Mouse (Mus musculus) kidney, postnatal 14 days (tissue): Measurements from ENCODE around the gene Ttk.
A peak's percentile ranks its signal among the peaks of the same experiment; 100 is the strongest.

Experiments
- DNase-seq: peaks from one replicate; pipeline ENCODE4 v3.0.0; 2022; ENCODE audit warnings: mixed read lengths

The Ttk gene

DNA sequence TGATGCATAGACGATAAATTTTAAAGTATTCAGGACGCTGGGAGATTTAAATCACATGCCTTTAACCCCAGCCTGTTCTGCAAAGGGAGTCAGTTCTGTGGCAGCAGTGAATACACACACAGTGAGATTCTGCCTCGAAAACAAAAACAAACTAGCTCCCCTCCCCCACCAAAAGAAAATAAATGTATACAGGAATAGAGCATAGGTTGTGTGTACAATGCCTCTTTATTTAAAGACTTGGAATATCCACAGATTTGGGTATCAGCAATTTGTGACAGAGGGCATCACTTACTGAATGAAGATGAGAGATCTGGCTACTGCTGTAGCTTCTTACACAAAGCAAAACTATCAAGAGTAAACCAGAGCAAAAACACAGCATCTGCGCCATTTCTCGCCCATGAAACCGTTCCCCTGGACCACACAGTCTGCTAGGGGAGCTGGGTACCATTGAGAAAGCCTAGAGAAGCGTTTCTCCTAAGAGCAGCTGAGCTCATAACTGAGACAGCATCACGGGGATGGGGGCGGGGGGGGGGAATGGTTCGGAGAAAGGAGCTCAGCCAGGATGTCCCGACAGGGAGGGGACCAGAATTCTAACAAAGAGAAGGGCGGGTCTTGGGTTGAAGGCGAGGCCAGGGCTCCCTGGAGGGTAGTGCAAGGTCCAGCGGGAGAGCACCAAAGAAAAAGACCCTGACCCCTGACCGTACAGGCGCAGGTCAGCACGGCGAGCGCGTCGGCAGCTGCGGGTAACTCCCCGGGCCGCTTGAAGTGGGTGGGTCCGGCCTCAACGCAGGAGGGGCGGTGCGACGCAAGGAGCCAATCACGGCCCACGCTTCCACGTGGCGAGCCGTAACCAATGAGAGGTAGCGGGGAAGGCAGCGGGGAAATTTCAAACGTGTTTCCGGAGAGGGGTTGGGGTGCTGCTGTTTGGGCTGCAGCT is at the start of gene Ttk:
Gene Ttk (plus strand): TSS at position 879 of the 937 bp plus-strand sequence.
- DNase-seq: peak; percentile 93

DNA sequence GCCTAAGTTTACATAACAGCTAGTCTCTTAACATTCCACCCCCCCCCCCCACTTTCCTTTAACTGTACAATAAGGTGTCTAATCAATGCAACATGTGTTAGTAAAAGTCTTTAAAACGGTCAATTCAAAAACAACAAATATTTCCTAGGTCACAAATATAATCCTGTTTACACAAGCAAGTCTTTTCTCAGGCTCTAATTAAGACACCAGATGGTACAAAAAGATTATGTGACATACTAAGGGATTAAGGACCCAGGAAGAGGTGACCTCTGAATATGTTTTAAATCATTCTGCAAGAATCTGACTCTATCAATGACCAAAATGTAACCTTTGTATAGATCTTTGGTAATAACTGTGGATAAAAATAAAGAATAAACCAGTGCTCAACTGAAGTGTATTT is 49.0 kb upstream of the Ttk start:
- DNase-seq: no peak

DNA sequence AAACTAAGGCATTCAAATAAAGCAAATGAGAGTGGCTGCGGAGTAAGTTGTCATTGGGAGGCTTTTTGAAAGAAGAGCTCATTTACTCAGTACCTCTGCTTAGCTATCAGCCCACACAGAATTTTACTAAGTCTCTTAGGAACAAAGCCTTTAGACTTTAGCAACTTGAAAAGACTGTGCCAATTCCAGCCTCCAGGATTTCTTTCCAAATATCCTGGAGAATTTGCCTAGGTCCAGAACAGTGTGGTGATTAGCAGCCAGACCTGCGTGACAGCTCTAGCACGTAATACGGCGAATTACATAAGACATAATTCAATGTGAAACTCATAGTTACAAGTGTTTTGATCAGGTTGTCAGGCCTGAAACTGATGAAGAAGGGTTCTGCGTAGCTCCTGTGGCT is 45.2 kb upstream of the Ttk start:
- DNase-seq: no peak

DNA sequence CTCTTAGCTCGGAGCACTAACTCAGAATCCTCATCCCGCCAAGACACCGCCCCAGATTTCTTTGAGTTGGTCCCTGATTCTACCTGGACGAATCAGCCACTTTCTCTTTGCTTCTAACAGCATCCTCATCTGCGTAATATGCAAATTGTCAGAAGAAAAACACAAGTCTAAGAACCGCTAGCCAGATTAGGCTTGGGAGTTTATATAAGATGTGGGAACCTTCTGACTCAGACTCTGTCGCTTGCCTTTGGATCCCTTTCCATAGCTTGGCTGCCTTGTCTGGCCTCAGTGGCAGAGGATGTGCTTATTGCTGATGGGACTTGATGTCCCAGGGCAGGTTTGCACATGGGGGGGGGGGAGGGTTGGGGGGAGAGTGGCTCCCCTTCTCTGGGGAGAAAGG is 37.6 kb upstream of the Ttk start:
- DNase-seq: no peak

DNA sequence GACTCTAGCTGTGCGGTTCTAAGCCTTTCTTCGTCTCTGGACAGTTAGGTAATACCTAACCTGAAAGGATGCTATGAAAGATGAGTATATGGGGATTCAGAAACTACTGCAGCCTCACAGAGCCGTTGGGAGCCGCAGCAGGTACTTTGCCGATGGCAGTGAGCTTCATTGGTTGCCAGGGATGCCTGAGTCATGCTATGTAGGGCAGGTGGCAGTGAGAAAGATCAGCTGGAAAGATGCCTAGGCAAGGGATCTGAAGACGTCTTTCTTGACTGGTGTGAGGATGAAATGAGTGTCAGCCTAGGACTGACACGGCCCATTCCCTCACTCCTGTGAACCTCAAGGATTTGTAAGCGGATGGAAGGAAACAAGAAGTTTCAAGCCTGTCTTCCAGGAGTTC is 36.6 kb upstream of the Ttk start:
- DNase-seq: no peak

DNA sequence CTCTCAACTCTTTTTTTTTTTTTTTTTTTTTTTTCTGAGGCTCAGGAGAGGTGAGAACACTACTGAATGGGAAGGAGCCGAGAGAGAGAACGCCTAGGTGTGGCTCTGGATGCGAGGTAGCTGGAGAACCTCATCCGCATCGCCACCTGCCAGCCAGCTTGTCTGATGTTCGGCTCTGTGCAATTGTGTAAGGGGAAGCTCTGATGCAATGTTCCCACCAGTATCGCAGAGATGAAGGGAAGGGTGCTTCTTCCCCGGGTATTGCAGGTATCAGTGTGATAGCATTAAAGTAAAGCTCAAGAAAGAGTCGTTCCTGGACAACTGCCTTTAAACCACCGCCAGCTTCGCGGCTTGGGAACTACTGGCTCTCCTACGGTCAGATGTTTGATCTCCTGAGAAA is 30.1 kb upstream of the Ttk start:
- no peak for DNase-seq

DNA sequence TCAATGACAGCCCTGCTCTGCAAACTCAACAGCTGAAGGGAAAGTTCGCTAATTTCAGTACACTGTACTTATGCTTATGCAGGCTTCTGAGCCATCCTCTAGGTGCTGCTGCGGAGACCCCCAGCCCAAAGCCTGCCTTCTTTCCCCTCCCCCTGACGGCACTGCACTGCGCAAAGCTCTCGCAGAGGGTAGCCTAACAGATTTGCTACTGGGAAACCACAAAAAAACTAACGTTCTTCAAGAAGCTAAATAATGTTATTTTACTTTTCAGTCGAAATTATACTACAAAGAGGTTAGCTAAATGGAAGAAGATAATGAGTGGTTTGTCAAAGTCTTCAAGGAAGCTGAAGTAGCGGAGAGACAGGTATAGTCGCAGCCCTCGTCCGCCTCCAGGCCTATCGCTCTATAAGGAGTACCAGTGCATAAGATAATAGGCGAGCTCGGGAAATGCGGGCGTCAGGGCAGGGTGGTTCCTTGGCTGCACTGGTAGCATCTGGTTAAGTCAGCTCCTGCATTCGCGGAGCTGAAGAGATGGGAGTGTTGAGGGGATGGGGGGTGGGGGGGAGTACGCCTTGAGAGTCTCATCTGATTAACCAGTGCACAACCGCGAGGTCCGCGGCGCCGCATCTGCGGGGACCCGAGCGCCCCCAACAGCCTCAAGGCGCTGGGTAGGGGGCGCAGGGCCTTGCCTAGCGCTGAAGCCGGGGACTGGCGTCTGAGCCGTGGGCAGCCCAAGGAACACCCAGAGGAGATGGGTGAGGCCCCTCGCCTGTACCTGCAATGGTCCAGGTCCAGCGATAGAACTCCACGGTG is 29.1 kb upstream of the Ttk start:
- no peak for DNase-seq

DNA sequence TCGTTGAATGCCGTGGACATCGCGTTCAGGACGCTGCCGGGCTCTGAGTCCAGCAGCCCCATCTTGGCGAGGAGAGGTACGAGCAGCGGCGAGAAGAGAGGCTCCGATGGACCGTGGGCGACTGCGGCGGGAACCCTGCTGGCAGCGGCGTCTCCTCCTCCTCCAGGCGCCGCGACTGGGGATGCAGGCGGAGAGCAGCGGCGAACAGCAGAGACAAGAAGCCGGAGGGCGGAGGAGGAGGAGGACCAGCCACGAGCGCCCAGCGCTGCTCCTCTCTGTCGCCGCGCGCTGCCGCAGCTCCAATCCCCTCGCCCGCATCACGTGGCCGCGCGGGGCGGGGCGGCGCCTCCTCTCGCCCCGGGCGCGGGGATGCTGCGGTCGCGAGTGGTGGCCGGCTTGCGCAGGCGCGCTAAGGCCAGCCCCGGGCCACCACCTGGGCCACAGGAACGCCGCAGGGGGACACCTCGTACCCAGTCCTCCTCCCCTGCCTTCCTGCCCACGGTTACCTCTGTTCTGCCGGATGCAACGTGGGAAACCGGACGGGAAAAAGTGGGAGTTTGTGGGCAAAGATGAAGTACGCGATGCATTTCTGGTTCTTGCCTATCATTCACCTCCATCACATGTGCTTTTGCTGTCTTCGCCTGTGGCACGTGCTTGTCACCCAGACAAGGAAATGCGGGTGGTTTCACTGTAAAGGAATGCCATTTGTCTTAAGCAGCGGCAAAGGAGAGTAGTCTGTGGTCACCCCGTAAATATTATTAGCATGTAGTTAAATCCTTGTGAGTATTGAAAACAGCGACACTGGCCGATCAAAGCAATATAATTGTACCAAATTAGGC is 28.3 kb upstream of the Ttk start, which contains the start of gene Elovl4:
Gene Elovl4 (minus strand): TSS at position 301 of the 839 bp plus-strand sequence.
- DNase-seq: peak; percentile 61

DNA sequence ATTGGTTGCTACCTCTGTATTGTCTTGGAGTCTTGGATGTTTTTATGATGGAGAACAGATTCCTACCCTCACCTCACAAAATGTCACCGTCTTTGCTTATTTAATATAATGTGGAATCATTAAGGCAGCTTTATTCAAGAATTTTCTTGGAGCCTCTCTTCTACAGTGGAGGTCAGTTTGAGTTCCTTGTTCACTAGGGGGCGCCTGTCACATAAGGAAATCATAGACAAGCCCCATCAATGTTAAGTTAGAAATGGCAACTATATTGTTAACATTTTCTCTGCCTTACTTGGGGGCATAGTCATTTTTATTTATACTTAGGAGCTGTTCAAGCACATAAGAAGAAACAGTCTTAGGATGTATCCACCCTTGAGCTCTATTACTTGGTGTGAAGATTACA is 26.9 kb upstream of the Ttk start:
- peak; percentile 51 for DNase-seq

DNA sequence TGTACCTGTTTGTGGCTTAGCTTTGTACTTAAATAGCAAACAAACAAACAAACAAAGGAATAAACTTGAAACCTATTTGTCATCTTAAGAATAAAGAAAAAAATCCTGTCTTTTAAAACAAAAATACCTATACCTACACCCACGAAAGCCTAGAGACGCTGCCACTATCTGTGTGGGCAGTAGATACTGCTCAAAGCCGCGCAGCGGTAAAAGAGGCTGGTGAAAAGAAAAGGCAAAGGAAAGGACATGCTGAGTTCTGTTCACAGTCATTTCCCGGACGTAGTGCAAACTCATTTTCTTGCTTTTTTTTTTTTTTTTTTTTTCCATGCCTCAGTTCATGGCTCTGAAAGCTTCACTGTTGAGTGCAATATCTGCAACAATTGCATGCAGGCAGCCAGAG is 15.3 kb upstream of the Ttk start:
- no peak for DNase-seq

DNA sequence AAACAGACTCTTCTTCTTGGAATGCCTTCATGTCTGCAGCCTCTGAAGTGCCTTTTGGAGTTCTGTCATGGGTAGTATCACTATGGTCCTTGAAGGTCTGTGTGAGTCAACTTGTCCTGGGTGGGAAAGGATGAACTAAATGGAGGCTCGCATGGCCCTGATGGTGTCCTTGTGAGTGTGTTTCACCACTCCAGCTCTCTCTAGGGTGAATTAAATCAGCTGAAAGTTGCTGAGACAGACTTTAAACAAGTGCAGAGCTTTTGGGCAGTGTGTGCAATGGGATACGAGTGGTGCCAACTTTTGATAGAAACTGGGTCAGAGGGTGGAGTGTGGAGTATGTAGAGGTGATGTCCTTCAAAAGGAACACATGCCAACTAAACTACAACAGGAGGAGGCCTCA is 13.5 kb upstream of the Ttk start:
- DNase-seq: no peak

DNA sequence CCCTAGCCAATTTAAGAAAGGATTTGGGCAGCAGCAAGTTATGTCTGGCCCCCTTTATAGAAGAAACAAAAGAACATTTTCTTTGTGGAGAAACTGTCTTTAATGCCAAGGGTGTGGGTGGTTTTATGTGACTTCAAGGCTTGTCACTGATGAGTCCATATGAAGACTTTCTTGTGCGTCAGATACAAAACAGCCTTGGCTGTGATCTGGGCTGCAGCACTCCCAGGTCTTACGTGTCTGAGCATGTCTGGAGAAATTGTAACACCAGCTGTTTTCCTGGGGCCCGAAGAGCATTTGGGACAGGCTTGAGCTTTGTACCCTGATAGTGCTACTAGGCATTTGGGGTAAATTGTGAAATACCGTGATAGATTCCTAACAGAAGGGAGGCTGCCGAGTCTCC is 11.6 kb upstream of the Ttk start:
- DNase-seq: no peak

DNA sequence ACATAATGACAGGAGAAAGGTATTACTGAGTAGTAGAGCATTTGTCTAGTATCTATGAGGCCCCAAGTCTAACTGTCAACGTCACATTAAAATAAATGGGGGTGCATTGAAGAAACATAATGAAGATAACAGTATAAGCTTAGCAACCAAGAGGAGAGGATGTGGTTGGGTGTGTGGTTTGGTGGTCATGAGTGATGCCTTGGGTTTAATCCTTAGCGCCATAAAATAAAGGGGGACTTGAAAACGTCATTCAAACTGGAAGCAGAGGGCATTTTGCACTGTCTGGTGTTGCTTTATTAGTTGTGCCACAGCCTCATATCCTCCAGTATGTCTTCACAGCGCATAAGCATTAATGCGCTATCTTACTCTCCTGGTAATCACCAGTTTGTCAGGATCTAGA is 4.6 kb upstream of the Ttk start:
- no peak for DNase-seq

DNA sequence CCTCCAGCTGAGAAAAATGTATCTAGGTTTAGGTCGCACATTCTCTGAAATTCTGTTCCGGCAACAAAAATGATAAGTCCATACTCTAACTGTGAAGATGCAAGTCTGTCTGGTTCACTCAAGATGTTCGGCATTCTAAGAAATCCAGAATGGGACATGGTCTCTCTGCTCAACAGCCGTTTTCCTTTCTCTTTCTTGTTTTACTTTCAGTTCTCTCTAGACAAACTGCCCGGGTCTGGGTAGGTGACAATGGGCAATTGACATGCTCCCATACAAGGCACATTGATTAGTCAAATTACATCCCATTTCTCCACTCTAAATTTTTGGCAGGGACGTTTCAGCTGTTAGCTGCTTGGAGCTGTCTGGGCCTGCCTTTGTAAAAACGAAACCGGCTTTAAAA is 3.3 kb upstream of the Ttk start:
- DNase-seq: no peak

DNA sequence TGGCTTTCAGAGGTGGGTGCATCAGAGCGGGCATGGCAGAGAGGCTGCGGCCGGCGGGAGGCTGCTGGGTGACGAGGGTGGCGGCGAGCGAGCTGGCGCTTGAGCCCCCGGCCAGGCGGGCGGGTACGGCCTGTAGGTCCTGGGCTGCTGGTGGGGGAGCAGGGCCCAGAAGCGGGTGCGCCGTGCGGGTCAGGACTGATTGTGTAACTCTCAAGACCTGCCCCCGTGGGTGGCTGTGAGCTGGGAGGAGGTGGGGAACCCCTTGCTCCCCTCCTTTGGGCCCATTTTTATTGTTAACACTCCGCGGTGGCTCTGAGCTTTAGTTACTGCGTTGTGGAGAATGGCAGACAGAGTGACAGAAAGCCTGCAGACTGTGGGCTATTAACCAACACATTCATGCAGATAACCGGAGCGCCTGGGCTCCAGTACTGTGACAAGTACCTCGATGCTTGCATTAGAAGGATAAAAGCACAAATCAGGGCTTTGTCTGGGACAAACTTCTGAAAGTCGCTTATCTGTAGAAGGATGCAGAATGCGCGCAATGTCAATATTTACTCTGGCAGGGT is 342 bp downstream of the Ttk start:
- DNase-seq: no peak

DNA sequence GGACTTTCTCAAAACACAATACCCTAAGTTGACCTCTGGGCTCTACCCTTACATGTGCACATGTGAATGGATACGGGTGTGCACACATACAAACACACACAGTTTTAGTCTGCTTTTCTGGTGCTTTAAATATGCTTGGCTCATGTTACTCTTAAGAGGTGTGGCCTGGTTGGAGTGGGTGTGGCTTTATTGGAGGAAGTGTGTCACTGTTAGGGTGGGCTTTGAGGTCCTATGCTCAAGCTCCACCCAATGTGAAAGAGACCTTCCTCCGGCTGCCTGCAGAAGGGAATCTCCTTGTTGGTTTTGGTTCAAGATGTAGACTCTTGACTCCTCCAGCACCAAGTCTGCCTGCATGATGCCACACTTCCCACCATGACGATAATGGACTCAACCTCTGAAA is 18.0 kb downstream of the Ttk start:
- DNase-seq: no peak

DNA sequence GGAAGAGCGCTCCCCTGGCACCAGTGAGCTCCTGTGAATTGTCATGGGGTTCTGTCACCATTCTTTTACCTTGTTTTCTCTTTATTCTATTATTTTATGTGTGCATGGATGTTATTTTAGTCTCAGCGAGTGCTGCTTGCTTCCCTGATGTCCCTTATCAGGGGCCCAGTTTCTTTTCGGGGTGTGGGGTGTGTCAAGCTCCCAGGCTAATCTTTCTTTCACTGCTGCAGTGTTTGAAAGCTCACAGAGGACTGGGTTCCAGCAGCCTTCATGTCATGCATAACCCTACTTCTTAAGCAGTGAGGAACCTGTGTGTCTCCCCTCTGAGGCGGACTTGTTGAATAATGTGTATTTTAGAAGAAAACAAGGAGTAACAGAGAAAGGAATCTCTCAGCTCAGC is 30.7 kb downstream of the Ttk start:
- DNase-seq: no peak

DNA sequence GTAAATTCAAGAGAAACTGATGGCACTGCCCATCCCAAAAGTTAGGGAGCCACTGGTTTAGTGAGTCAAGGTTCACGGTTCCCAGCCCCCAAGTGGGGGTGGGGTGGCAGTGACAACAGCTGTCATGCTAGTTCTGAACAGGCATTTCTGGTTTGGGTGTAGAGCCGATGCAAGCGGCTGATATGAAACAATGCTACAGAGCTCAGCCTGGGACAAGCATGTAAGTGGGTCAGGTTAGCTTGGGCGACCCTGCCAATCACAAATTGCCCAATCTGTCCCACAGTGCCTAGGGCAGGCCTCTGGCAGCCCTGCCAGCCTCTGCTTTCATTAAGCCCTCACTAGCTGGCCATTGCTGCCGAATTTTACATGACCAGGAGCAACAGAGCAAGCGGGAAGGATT is 47.7 kb downstream of the Ttk start:
- no peak for DNase-seq

DNA sequence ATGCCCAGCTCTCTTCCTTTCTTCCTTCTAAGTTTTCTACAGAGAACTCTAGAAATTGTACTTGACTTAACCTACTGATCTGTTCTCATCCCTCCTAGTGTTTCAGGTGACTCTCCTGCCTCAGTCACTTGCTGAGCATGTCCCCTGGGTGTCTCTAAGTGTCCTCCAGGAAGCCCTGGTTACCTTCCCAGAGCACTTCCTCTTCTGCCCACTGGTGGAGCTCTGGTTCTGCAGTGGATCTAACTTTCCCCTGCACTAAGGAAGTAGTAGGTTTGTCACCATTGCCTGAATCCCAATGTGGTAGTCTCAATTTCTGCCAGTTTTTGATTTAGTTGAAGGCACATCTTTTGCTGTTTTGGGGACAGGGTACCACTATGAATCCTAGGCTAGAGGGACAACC is 51.7 kb downstream of the Ttk start:
- no peak for DNase-seq

DNA sequence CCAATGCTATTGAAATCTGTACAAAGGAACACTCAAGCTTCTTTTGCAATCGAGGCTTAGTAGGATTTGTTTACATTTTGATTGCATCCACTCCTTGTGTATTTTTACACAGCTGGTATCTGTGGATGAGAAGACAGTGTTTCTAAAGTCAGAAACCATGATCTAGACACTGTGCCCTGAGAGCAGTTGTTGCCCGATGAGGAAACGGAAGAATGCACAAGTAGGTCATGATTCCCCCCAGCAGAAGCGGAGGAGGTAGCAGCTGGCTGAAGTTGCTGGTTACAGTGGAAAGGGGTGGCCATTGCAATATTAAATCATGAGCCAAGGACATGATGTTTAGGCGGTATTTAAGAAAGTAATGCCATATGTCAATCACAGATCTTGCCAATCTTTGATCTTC is 53.7 kb downstream of the Ttk start:
- DNase-seq: no peak

DNA sequence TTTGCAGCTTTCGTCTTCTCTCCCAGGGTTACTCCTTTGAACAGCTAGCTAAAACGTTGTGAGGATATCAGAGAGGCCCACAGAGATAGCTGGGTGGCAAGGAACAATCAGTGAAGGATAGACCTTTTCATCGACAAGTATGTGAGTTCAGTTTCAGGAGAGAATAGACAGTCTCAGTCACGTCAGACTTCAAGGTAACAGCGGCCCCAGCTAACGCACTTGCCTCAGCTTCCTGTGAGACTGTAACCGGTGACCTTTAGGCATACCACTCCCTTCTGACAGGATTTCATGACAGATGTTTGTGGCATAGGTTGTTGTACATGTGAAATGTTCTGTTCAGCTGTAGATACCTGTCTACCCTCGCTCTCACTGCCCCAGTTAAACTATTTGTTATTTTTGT is 58.6 kb downstream of the Ttk start:
- no peak for DNase-seq

DNA sequence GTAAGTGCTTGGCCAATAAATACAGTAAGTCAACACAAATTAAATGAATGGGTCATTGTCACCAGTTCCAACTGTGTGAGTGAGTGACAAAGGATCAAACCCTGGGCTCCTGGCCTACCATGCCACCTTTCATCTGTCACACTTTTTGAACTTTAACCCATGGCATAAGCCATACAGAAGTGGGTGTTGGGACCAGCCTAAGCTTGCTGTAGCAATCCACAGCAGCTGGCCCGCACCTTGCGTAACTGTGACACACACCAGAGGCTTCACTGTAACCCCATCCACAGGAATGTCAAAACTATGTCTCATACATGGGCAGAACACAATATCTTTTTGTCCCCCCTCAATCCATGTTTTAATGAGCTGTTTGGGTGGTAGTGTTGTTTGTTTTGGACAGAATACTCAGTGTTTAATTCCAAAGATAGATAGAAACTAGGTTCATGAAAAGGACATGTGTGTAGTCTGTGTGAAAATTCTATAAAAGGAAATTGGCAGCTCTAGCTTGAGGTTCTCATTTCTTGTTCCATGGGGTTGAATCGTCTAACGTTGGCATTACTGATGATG is 59.4 kb downstream of the Ttk start:
- DNase-seq: no peak
